Mouse (Mus musculus) cerebellum, adult 18-20 months (tissue): ENCODE results near the gene Gm21854.
"Not testable (repeated sequence)": the region's sequence is repeated elsewhere in the genome, so short reads cannot be mapped to it uniquely, and the experiment has no call there.

Experiments
- DNase-seq, 2 experiments: peaks; one replicate each; pipeline ENCODE4 v3.0.0; 2021

The Gm21854 gene

DNA sequence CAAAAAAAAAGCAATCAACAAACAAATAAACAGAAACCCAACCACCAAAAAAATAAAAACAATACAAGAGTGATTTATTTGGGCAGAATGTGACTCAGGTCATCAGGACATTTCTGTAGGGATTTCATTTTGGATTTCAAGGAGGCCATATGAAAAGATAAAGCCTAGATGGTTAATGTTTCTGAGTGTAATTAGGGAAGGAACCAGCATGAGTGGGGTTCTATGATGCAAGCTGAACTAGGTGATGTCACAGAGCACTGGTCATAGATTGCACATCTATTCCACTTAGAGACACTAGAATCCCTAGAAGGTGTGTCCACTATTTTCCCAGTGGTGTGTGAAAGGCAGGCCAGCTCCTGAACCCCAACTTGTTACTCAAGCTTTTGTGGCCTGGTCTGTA lies at the start of gene Gm21854:
Gm21854 (plus strand) TSS at position 301 of the 400 bp plus-strand sequence.
- not testable (repeated sequence) for DNase-seq
